ENCODE assay signal across 1 mouse cellular context in genomic region chr16:37687301-37687980, GRCm38 (mm10).
TF ChIP-seq lines count a peak whose summit lies in the region.

No protein-coding gene starts in this region.

TF ChIP-seq in CH12.LX, 34 proteins besides CTCF, POLR2A, EP300 and RAD21 (continued from another document):
- no peak for TF ChIP-seq USF1 (IDR thresholded peaks at IDR 0.05; ENCODE audit: low read depth, low read length)
- TF ChIP-seq CHD1 (IDR thresholded peaks at IDR 0.05; ENCODE audit: low read depth, low read length): no peak
- TF ChIP-seq NRF1 (IDR thresholded peaks at IDR 0.05; ENCODE audit: low read depth, low read length): no peak
- TF ChIP-seq USF2 (conservative IDR thresholded peaks at IDR 0.05; ENCODE audit: low read depth, low read length): no peak
